Mouse (Mus musculus) embryonic fibroblast, embryonic 13.5 days (primary cell): ENCODE measurements around the gene Abce1. TPM values are rescaled to one million over a fixed set of nuclear protein-coding genes. Genes with fewer than 3 reads are reported as not detected.

Experiments
- H3K27ac ChIP-seq: 2 replicates; pipeline ENCODE4 v1.5.1; 2012; ENCODE audit warnings: low read length, control low read depth, inconsistent platforms; ENCODE audit not compliant: insufficient read depth
- H3K4me1 ChIP-seq: 2 replicates; pipeline ENCODE4 v1.6.1; 2011; ENCODE audit warnings: low read length; ENCODE audit not compliant: control insufficient read depth, insufficient read depth
- H3K4me3 ChIP-seq: 2 replicates; pipeline ENCODE4 v1.5.1; 2011; ENCODE audit warnings: mild to moderate bottlenecking, control low read depth, low read length; ENCODE audit not compliant: insufficient read depth
- CTCF ChIP-seq: IDR thresholded peaks from 2 replicates; pipeline ENCODE4 v1.5.1; 2011; ENCODE audit warnings: mild to moderate bottlenecking, control low read depth, low read length, moderate library complexity, borderline replicate concordance; ENCODE audit not compliant: insufficient read depth
- POLR2A ChIP-seq: IDR thresholded peaks from 2 replicates; pipeline ENCODE4 v1.6.1; 2011; ENCODE audit warnings: low read depth, mild to moderate bottlenecking, control low read depth, low read length, moderate library complexity
- polyA plus RNA-seq: library from polyadenylated mRNA; stranded (reverse); fragments of >200 nt; gene quantifications from 2 replicates; pipeline ENCODE4 v1.2.4, GENCODE M21; 2011; ENCODE audit warnings: low read depth; ENCODE audit not compliant: missing spikeins, insufficient read length

Gene Abce1
- 162 and 174 TPM in 2 replicates for polyA plus RNA-seq

GRCm38 (mm10) chr8:79711064-79711961 is at the start of gene Abce1, which contains the start of gene Anapc10:
Abce1 (minus strand) TSS chr8:79711740.
Anapc10 (plus strand) TSS chr8:79711820.
- Histone ChIP-seq H3K4me3 (peak within 1 kb of the TSS; percentile 88), H3K27ac (peak within 1 kb of the TSS; percentile 42; the same call in 1 of the 2 replicates), H3K4me1 (no peaks in the 10 kb centered on the region)
- TF ChIP-seq CTCF (no peak), POLR2A (peak; percentile 96)

GRCm38 (mm10) chr8:79750305-79750704 is 38.8 kb upstream of the Abce1 start:
- no peak for TF ChIP-seq POLR2A
- TF ChIP-seq CTCF, result no peak
- H3K4me1 ChIP-seq, result no peaks in the 10 kb centered on the region
- H3K4me3 ChIP-seq, result no peak overlapping the region
- H3K27ac ChIP-seq, result no peak overlapping the region

- no peaks in the 10 kb centered on the region for H3K4me1 ChIP-seq
- H3K4me3 ChIP-seq, result no peak overlapping the region
- no peak overlapping the region for H3K27ac ChIP-seq
- TF ChIP-seq CTCF (no peak), POLR2A (no peak)
Observed at GRCm38 (mm10) chr8:79748591-79748990, 37.1 kb upstream of the Abce1 start.

GRCm38 (mm10) chr8:79748171-79748570 is 36.6 kb upstream of the Abce1 start:
- Histone ChIP-seq H3K27ac (no peak overlapping the region), H3K4me1 (no peaks in the 10 kb centered on the region), H3K4me3 (no peak overlapping the region)
- no peak for TF ChIP-seq POLR2A
- no peak for TF ChIP-seq CTCF

GRCm38 (mm10) chr8:79734304-79734703 is 22.8 kb upstream of the Abce1 start:
- H3K4me3 ChIP-seq, result no peak overlapping the region
- no peak overlapping the region for H3K27ac ChIP-seq
- TF ChIP-seq CTCF, result no peak
- TF ChIP-seq POLR2A, result no peak
- H3K4me1 ChIP-seq, result no peaks in the 10 kb centered on the region

GRCm38 (mm10) chr8:79727900-79728299 is 16.4 kb upstream of the Abce1 start:
- no peaks in the 10 kb centered on the region for H3K4me1 ChIP-seq
- no peak overlapping the region for H3K27ac ChIP-seq
- TF ChIP-seq POLR2A, result no peak
- TF ChIP-seq CTCF, result no peak
- no peak overlapping the region for H3K4me3 ChIP-seq

- no peak overlapping the region for H3K27ac ChIP-seq
- no peak overlapping the region for H3K4me3 ChIP-seq
- no peak for TF ChIP-seq POLR2A
- no peak for TF ChIP-seq CTCF
- no peaks in the 10 kb centered on the region for H3K4me1 ChIP-seq
Observed at GRCm38 (mm10) chr8:79724589-79724988, 13.0 kb upstream of the Abce1 start.

- Histone ChIP-seq H3K4me1 (no peaks in the 10 kb centered on the region), H3K27ac (no peak overlapping the region), H3K4me3 (no peak overlapping the region)
- TF ChIP-seq POLR2A (no peak), CTCF (no peak)
Observed at GRCm38 (mm10) chr8:79723308-79723707, 11.8 kb upstream of the Abce1 start.

- Histone ChIP-seq H3K27ac (no peak overlapping the region), H3K4me1 (no peaks in the 10 kb centered on the region), H3K4me3 (no peak overlapping the region)
- TF ChIP-seq POLR2A (no peak), CTCF (no peak)
Observed at GRCm38 (mm10) chr8:79721537-79721936, 10.0 kb upstream of the Abce1 start.

- H3K4me1 ChIP-seq, result no peaks in the 10 kb centered on the region
- TF ChIP-seq POLR2A, result no peak
- TF ChIP-seq CTCF, result no peak
- no peak overlapping the region for H3K27ac ChIP-seq
- no peak overlapping the region for H3K4me3 ChIP-seq
Observed at GRCm38 (mm10) chr8:79712676-79713075, 1.1 kb upstream of the Abce1 start.

- no peaks in the 10 kb centered on the region for H3K4me1 ChIP-seq
- TF ChIP-seq POLR2A (no peak), CTCF (no peak)
- no peak overlapping the region for H3K27ac ChIP-seq
- no peak overlapping the region for H3K4me3 ChIP-seq
Observed at GRCm38 (mm10) chr8:79706687-79707086, 4.9 kb downstream of the Abce1 start.
